Mouse (Mus musculus) embryonic fibroblast, embryonic 13.5 days (primary cell): ENCODE measurements around the gene Pik3r1.

Experiments
- CTCF ChIP-seq: IDR thresholded peaks from 2 replicates; pipeline ENCODE4 v1.5.1; 2011; ENCODE audit warnings: mild to moderate bottlenecking, control low read depth, low read length, moderate library complexity, borderline replicate concordance; ENCODE audit not compliant: insufficient read depth
- POLR2A ChIP-seq: IDR thresholded peaks from 2 replicates; pipeline ENCODE4 v1.6.1; 2011; ENCODE audit warnings: low read depth, mild to moderate bottlenecking, control low read depth, low read length, moderate library complexity

- TF ChIP-seq CTCF (no peak), POLR2A (no peak)
Measured at GRCm38 (mm10) chr13:101706426-101706825, 61.6 kb downstream of the Pik3r1 start.
